Mouse (Mus musculus) bone marrow, adult 2 months (tissue): Measurements from ENCODE around the gene Apc2.

Experiments used
- CTCF ChIP-seq: fragments of 200-500 bp; IDR thresholded peaks from 2 replicates; pipeline ENCODE4 v1.5.1; 2011; ENCODE audit warnings: low read length, control low read depth; ENCODE audit not compliant: control insufficient read depth, insufficient read depth
- POLR2A ChIP-seq: fragments of 200-500 bp; IDR thresholded peaks from 2 replicates; pipeline ENCODE4 v1.6.1; 2011; ENCODE audit warnings: low read depth, mild to moderate bottlenecking, control low read depth, low read length, borderline replicate concordance; ENCODE audit not compliant: control insufficient read depth

- no peak for TF ChIP-seq CTCF
- TF ChIP-seq POLR2A = no peak
Observed at GRCm38 (mm10) chr10:80313627-80314201, 17.9 kb downstream of the Apc2 start.
